In genomic region chr3:127948898-127949620, GRCm38 (mm10) we compare ENCODE assay signal across 9 mouse cellular contexts. TPM values are rescaled to one million over a fixed set of nuclear protein-coding genes. Genes with fewer than 3 reads are reported as not detected.
DNase-seq lines count a peak whose midpoint lies in the region; ATAC-seq lines count a peak whose summit lies in the region.
"Had no signal": no experiment of that assay in that cellular context is flagged by ENCODE, and none has a peak within 500 bp of the region (broad histone marks: within the 10 kb centered on the region; RNA-seq: fewer than 3 reads in every experiment).

No protein-coding gene starts in this region.

- H3K9ac ChIP-seq in kidney, embryonic 15.5 days = no peak overlapping the region
- no peak overlapping the region for H3K9ac ChIP-seq in hindbrain, embryonic 14.5 days
- H3K9ac ChIP-seq in midbrain, embryonic 11.5 days (ENCODE audit: low read length) = no peak overlapping the region

- DNase-seq in kidney, adult 11 months = peak; percentile 15
- DNase-seq in NIH3T3 (ENCODE audit: low read depth) = peak; percentile 90
- DNase-seq in embryo, embryonic 10.5 days (ENCODE audit: low spot score) = peak; percentile 88
- peak; percentile 83 for DNase-seq in hindbrain, embryonic 14.5 days (ENCODE audit: low spot score)
- DNase-seq in left cerebral cortex, postnatal 10 days (ENCODE audit: extremely low spot score in 1 of 2, low spot score in 2 of 2) = peak; percentile 32 to 68
- DNase-seq in midbrain, embryonic 11.5 days (ENCODE audit: low spot score, missing footprints) = peak; percentile 94
- DNase-seq in thymus, postnatal 4 days = peak; percentile 28

- H3K4me2 ChIP-seq in kidney, embryonic 15.5 days = no peak overlapping the region
- H3K4me2 ChIP-seq in hindbrain, embryonic 14.5 days (replicated peaks) = no peak overlapping the region
- no peak overlapping the region for H3K4me2 ChIP-seq in midbrain, embryonic 11.5 days

- H3K27me3 ChIP-seq in kidney, embryonic 15.5 days = peaks cover 7% of the 10 kb centered on the region
- H3K27me3 ChIP-seq in hindbrain, embryonic 14.5 days (ENCODE audit: control insufficient read depth, insufficient read depth, low read length) = no peaks in the 10 kb centered on the region
- H3K27me3 ChIP-seq in midbrain, embryonic 11.5 days (ENCODE audit: control insufficient read depth, insufficient read depth, low read length) = no peaks in the 10 kb centered on the region

- H3K27ac ChIP-seq in kidney, embryonic 15.5 days = no peak overlapping the region
- H3K27ac ChIP-seq in hindbrain, embryonic 14.5 days = no peak overlapping the region
- no peak overlapping the region for H3K27ac ChIP-seq in midbrain, embryonic 11.5 days (ENCODE audit: low read depth, low read length)
- H3K27ac ChIP-seq: macrophage had no signal

- H3K4me3 ChIP-seq in kidney, embryonic 15.5 days (replicated peaks) = no peak overlapping the region
- H3K4me3 ChIP-seq in hindbrain, embryonic 14.5 days (replicated peaks; ENCODE audit: low read length) = no peak overlapping the region
- H3K4me3 ChIP-seq in midbrain, embryonic 11.5 days (ENCODE audit: low read depth, low read length) = no peak overlapping the region

- no peaks in the 10 kb centered on the region for H3K9me3 ChIP-seq in kidney, embryonic 15.5 days (replicated peaks)
- no peaks in the 10 kb centered on the region for H3K9me3 ChIP-seq in hindbrain, embryonic 14.5 days (ENCODE audit: control insufficient read depth, low read length)
- H3K9me3 ChIP-seq in midbrain, embryonic 11.5 days (ENCODE audit: control insufficient read depth, low read length) = no peaks in the 10 kb centered on the region

- 50% methylated on average over 6 of the region's 6 CpGs for WGBS in kidney, embryonic 15.5 days
- 52% methylated on average over 6 of the region's 6 CpGs for WGBS in hindbrain, embryonic 14.5 days
- 46% methylated on average over 6 of the region's 6 CpGs for WGBS in midbrain, embryonic 11.5 days

- intact Hi-C loops in left cerebral cortex, postnatal 10 days (cut with DNase I) = loop anchor here (1.0 to 10.0 kb wide), 3 partner anchors 96 to 374 kb away; no protein-coding TSS in a partner anchor

- ATAC-seq in kidney, embryonic 15.5 days (replicated peaks; ENCODE audit: low FRiP score) = no peak; the same call in 1 of the 2 replicates
- ATAC-seq in hindbrain, embryonic 14.5 days (ENCODE audit: low FRiP score) = peak; percentile 69; the same call in 1 of the 2 replicates
- ATAC-seq in midbrain, embryonic 11.5 days (ENCODE audit: low FRiP score) = peak; percentile 35

- no peaks in the 10 kb centered on the region for H3K4me1 ChIP-seq in kidney, embryonic 15.5 days
- H3K4me1 ChIP-seq in hindbrain, embryonic 14.5 days (replicated peaks; ENCODE audit: control insufficient read depth, insufficient read depth, low read length) = no peaks in the 10 kb centered on the region
- no peaks in the 10 kb centered on the region for H3K4me1 ChIP-seq in midbrain, embryonic 11.5 days (ENCODE audit: control insufficient read depth, insufficient read depth, low read length)

- H3K36me3 ChIP-seq in kidney, embryonic 15.5 days = no peaks in the 10 kb centered on the region
- no peaks in the 10 kb centered on the region for H3K36me3 ChIP-seq in hindbrain, embryonic 14.5 days (replicated peaks; ENCODE audit: control insufficient read depth, insufficient read depth)
- no peaks in the 10 kb centered on the region for H3K36me3 ChIP-seq in midbrain, embryonic 11.5 days (ENCODE audit: control insufficient read depth, insufficient read depth, low read length)

RNA-seq across cellular contexts. Expression of gene Fam241a, which starts 52.9 kb away (rescaled TPM):
- polyA plus RNA-seq in kidney, embryonic 15.5 days (2015; fragmentation: Nextera tagmentation; extraction: Ambion mirVana) = 6.4 and 6.6 TPM in 2 replicates
- 9.9 and 10.4 TPM in 2 replicates for polyA plus RNA-seq in hindbrain, embryonic 14.5 days (2014; fragmentation: Nextera tagmentation; extraction: Ambion mirVana)
- 1 to 10 TPM; 7.1 to 7.8 TPM for total RNA-seq in left cerebral cortex, postnatal 10 days (2021)
- polyA plus RNA-seq in midbrain, embryonic 11.5 days (2014; fragmentation: Nextera tagmentation; extraction: Ambion mirVana) = 5.4 and 5.5 TPM in 2 replicates

Comparison
In these comparisons a context has a peak if more than half of its experiments do, and no peak if none do; other contexts are left out.
1. DNase-seq: peak in every context shown above with its lines; median percentile 94 in midbrain, embryonic 11.5 days; 90 in NIH3T3; 88 in embryo, embryonic 10.5 days; 83 in hindbrain, embryonic 14.5 days; 50 in left cerebral cortex, postnatal 10 days; 28 in thymus, postnatal 4 days; 15 in kidney, adult 11 months.